Mouse (Mus musculus): Measurements from ENCODE around the gene Rasgrp4.
"Not testable (repeated sequence)": the region's sequence is repeated elsewhere in the genome, so short reads cannot be mapped to it uniquely, and the experiment has no call there.

The Rasgrp4 gene

DNA sequence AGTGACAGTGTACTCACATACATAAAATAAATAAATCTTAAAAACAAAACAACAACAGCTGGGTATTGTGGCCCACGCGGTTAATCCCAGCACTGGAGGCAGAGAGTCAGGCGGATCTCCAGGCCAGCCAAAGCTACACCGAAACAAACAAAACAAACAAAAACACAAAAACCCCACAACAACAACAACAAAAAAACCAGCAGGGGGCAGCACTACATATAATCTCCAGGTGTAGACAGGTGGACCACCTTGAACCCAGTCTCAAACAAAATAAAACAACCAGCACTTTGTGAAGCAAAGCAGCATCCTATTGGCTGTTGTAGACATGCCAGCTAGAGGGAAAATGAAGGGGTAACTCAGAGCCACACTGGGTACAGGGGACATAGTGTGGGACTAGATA, 43.5 kb downstream of the Rasgrp4 start:
- DNase-seq (ENCODE audit: low read depth): peak; percentile 52

DNA sequence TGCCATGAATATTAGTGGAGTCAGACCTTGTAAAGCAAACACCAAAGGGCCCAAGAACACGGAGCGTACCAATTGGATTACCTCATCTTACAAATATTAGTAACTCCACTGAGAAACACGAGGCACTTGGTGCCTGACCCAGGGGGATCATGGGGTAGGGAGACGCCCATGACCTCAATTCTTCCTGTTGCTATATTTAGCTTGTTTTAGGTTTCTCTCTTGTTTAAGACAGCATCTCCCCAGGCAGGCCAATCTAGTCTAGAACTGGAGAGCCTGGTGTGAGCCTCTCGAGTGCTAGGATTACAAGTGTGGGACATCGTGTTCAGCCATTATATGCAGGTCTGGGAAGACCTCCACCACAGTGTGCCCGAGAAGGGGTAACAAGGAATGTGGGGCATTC, 44.7 kb downstream of the Rasgrp4 start:
- peak; percentile 57 for DNase-seq (ENCODE audit: low read depth)

DNA sequence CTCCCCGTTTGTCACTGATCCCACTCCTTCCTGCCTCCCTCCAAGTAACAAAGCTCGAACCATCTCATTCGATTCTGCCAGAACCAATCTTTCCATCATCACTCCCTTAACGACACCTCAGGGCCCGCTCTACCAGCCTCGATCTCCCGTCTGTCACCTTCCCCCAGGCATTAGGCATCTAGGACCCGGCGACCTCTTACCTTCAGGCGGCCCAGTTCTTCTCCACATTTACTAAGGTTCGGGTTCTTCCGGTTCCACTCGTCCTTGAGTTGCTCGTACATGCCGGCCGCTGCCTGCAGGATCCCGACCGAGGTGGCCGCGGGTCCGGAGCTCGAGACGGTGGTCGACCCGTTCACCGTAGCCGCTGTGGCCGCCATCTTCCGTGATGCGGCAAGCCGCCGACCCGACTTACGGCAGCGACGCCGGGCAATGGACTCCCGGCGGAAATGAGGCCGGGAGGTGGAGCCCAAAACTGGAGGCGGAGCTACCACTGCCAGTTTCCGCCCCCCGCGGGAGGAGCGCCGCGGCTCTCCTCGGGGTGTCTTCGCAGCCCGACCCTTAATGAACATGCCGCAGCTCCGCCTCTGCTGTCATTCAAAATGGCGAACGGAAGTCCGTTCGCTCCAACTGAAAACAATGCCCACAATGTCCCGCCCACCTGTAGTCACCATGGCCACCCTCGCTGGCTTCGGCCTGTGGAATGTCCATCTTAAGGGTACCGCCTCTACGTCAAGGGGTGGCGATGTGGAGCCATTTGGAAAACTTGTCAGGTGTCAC, 45.6 kb downstream of the Rasgrp4 start, which contains the start of gene Psmd8:
Gene Psmd8, minus strand, starts transcription at position 625 of the 777 bp plus-strand sequence.
- DNase-seq (ENCODE audit: low read depth): peak; percentile 98

DNA sequence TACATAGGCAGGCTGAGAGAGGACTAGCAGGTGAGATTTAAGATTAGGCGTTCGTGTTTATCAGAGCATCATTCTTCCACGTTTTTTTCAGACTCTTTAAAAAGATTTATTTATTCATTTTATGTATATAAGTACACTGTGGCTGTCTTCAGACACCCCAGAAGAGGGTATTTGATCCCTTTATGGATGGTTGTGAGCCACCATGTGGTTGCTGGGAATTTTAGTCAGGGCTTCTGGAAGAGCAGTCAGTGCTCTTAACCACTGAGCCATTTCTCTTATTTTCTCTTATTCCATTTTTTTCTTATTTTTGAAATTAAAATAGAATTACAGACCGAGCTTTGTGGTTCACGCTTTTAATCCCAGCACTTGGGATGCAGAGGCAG, 46.2 kb downstream of the Rasgrp4 start:
- no peak for DNase-seq (ENCODE audit: low read depth)

DNA sequence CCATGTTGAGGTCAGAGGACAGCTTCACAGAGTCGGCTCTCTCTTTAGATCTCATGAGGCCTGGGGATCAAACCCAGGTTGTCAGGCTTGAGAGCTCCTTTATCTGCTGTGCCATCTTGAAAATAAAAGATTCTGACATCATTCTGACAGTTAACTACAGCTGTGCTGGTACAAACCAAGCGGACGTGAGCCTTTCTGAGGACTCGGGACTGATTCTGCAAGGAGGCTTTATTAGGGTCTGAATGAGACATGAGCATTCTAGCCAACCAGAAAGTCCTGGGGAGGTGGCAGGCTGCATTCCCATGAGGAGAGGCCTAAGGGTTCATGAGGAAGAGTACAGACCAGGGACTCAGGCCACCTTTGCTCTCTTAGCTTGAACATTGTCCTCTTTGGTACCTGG, 46.7 kb downstream of the Rasgrp4 start:
- not testable (repeated sequence) for DNase-seq (ENCODE audit: low read depth)

DNA sequence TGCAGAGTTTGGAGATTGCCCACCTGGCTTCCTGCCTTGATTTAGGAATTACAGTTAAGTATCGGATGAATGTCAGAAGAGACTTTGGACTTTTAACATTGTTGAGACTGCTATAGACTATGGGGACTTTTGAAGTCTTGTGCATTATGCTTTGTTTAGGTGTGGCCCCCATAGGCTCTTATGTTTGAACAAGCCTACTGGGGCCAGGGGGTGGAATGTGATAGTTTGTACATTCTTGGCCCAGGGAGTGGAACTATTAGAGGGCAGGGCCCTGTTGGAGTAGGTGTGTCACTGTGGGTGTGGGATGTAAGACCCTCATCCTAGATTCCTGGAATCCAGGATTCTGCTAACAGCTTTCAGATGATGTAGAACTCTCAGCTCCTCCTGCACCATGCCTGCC, 59.6 kb downstream of the Rasgrp4 start:
- not testable (repeated sequence) for DNase-seq (ENCODE audit: low read depth)

DNA sequence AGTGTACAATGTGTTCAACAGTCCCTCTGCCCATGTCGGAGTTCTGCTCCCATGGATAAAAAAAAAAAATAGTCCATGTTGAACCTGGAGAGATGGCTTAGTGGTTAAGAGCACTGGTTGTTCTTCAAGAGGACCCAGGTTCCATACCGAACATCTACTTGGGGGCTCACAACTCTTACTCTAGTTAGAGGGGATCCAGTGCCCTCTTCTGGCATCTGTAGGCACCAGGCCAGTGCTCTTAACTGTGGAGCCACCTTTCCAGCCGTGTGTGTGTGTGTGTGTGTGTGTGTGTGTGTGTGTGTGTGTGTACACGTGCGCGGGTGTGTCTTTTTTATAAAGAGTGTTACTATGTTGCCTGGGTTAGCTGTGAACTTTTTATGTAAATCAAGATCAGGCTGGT, 67.9 kb downstream of the Rasgrp4 start:
- no peak for DNase-seq (ENCODE audit: low read depth)

All from naive thymus-derived CD4-positive, alpha-beta T cell, adult 2 months (primary cell).